Mouse (Mus musculus) layer of hippocampus, postnatal 14 days (tissue): Measurements from ENCODE around the gene Max. TPM values are rescaled to one million over a fixed set of nuclear protein-coding genes. Genes with fewer than 3 reads are reported as not detected.

ENCODE experiments used
- DNase-seq, 2 experiments: peaks; one replicate each; pipeline ENCODE4 v3.0.0; 2021 to 2022; ENCODE audit warnings: low spot score in 2 of 2, mixed read lengths in 1 of 2
- total RNA-seq, 2 experiments: library from RNA; stranded (reverse); gene quantifications; 2 replicates each; pipeline ENCODE4 v1.2.3; 2021

Gene Max
- total RNA-seq, 2 experiments from 2014 or later = 67.4 to 75.9 TPM

DNA sequence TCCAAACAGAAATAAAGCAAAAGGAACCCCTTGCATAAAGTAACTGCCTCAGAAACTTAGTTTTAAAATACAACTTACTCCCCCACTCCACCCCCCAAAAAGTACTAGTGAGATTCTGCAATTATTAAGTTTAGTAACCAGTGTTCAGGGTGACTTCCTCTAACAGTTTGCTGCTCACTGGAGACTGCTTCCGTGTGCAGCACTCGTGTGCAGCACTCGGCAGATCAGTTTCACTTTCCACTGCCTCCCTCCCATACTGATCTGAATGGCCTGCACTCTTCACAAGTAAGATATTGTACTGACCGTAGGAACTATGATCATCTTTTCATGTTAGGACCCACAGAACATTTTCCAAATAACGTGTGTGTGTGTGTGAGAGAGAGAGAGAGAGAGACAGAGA, 4.3 kb downstream of the Max start:
- no peak for DNase-seq

DNA sequence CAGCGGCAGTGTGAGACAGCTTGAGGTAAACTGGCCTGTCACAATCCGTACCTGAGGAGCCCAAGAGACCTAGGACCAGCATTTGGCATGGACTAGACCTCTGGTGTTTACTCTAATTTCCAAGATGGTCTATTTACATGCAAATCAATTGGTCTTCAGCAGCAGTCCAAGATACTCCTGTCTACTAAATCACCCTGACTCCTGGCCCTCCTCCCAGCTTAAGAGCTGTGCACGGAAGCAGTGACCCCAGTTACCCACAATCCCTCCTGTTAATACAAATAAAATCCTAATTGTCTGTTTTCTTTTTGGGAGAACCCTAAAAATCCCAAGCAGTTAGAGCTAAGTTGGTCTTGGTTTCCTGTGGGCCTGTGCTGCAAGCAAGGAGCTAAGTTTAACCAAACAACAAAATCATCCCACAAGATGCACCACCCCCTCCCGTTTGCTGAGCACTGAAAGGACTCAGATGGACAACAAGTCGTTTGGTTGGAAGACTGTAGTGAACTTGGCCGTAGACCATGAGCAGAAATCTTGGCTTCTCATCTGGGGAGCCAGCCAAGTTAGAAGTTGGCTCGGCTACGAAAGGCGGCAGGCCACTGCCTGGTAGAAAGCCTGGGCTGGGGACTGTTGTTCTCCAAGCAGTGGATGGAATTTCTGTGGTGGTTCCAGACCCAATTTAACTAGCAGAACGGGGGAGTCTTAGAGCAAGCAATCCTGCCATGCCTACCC, 7.1 kb downstream of the Max start:
- DNase-seq = peak; percentile 74 to 91

DNA sequence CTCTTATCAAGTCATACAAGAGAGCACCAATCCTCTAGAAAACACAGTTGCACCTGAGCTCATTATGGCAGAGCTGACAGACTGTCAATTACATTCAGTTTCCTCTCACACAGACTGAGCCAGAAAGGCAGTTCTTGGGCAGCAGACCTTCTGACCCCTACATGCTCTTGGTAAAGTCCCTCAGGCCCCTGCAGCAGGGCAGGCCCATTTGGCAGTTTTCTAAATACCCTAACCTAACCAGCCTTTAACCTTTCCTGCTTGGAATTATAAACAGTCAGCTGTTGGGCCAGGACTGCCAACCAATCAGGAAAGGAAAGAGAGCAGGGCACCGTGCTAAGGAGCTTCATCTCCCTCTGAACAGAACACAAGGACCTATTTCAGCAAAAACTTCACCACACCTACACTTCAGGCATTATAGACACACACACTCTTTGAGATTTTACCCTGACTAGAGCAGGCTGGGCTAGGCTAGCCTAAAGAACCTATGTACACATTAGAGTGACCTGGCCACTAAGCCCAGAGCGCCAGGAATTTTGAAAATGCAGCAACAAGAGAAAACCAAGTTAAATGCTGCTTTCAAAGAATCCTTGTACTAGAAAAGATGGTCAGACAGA, 8.1 kb downstream of the Max start:
- no peak for DNase-seq

DNA sequence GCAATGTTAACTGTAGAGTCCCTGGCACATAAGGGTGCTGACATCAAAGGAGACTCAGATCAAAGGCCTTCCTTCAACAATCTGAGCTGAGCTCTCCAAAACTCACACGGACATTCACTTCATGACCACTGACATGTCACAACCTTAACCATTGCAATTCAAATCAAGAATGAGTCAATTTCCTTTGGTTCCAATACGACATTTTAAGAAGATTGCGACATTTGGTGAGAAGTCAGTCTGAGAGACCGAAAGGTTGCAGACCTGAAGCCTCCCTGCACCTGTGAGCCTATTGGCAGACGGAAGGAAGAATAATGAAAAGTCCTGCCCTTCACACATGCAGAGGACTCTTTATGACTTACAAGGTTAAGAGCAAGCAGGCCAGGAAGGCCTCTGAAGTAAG, 11.7 kb downstream of the Max start:
- DNase-seq = no peak

DNA sequence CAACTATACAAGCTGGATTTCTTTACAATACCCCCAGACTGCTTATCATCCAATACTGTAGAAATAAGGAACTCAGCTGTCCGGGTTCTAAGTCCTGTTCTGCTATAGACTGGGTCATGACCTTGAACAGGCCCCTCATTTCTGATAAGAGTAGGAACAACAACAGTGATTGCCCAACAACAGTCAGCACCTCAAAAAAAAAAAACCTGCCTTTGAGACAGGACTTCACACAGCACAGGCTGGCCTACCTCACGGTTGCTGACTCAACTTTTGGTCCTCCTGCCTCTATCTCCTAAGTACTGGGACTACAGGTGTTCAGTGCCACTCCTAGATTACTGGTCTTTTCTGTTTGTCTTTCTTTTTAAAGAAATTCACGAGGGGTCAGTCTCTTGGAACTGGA, 13.2 kb downstream of the Max start:
- DNase-seq = no peak

DNA sequence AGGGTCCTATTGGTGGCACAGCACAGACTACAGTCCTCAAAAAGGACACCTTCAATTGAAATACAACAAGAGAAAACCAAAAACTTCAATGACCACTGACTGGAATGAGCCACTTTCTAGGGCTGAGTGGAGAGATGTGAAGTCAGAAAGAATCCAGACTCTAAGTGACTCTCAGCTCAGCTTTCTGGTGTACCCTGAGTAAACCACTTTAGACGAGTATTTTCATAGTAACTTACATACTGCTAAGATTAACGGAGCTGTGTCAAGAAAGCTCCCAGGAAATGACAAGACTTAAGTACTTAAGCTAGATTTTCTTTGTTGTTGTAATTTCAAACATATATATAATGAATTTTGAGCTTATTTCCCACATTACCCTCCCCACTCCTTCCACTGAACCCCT, 13.8 kb downstream of the Max start:
- DNase-seq = no peak

DNA sequence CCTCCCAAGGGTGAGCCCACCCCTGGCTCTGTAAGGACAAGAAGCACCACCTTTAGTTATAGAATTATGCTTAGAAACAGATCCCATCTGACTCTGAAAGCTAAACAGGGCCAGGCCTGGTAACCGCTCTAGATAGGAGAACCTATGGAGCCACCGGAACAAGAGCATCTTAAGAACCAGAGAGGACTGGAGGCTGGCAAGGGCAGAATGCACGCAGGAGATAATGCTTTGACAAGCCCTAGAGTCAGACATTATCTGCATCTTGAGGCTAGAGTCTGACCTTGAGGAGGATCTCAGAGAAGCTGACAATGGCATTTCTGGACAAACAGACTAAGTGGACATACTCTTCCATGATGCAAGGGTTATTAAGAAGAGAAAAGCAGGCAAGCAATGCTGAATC, 14.5 kb downstream of the Max start:
- no peak for DNase-seq

DNA sequence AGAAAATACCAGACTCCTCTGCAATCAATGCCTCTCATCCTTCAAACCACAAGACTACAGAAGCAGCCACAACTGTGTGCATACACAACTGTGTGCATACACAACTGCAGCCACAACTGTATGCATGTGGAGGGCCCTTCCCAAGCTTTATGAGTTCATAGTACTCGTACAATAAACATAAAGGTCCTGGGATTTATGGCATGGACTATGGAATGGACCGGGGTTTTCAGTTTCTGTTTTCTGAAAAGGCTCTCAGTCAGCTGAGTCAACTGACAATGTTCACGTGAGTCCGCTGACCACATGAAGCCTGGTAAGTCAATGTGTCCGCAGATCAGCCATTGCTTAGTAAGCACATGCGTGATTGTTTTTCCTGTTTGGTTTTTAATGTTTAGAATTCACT, 18.5 kb downstream of the Max start:
- DNase-seq = no peak

DNA sequence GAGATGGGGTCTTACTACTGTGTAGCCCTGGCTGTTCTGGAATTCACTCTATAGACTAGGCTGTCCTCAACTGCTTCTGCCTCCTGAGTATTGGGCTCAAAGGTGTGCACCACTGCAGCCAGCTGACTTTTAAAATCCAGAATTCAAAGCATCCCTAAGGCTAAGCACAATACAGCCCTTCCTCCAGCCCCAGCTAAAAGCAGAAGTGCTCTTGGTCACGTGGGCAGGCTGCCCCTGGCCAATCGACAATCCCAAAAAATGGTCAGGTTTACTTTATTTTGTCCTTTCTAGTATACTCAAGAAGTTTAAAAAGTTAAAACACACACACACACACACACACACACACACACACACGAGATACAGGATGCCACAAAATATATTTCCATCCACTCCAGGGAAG, 19.0 kb downstream of the Max start:
- DNase-seq = no peak

DNA sequence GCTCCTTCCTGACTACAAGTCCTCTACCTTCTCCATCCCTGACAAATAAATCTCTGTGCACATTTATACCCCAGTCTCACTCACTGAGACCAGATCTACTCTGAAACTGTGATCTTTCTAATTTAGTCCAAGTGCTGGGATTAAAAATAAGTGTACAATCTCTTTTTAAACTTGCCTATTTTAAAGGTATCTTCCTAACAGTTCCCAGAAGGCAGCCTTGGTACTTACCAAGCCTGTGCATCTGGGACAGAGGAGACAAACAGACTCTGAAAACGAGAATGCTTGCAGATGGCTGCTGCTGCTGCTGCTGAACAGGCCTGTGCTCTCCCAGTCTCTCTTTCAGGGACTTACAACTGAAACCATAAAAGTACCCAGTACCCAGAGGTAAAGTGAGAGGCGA, 19.5 kb downstream of the Max start:
- no peak for DNase-seq

DNA sequence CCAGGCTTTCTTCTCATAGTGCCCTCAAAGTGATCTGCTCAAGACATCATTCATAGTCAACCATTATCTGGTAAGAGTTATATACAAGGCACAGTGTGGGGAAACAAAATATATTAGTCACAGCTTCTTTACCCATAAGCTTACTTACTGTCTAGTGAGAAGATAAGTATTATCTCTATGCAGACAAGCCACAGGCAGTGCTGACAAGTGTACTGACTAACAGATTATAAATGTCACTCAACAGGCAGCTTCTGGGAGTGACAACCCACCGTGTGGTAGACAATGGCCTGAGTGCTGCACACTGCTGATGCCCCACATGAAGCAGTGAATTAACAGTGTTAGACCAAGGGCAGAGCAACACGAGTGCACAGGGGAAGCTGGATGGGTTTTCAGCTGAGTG, 20.5 kb downstream of the Max start:
- no peak for DNase-seq

DNA sequence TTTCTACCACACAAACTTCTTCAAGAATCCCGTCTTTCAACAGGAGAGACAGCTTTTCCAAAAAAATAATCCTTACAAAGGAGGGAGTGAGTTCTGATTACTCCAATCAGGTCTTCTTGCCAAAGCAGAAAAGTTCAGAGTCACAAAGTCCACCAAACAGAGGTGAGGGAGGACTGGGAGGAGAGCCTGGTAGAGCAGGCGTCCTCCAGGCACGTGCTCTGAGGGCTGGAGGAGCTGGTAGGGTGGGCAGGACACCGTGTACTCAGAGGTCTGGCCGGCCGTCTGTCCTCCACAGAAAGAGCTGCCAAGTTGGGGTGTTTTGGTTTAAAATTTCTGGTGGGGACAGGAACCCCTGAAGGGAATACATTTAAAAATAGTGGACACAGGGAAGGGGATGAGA, 24.0 kb downstream of the Max start:
- DNase-seq = no peak

DNA sequence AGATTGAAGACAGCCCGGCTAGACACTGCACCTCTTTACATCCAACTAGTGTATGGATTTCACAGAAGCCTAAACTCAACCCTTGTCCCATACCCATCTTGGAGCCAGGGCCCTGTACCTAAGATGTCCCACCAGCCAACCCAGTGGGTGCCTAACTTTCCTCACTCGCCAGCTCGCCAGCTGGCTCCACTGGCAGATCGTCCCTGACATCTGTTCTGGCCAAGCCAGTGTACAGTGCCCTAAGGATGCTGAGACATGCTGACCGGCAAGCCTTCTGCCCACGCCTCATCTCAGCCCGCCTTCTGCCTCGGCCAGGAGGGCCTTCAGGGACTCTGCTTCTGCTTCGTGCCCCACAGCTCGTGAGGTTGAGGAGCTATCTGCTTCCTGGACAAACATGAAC, 25.8 kb downstream of the Max start:
- DNase-seq = no peak

DNA sequence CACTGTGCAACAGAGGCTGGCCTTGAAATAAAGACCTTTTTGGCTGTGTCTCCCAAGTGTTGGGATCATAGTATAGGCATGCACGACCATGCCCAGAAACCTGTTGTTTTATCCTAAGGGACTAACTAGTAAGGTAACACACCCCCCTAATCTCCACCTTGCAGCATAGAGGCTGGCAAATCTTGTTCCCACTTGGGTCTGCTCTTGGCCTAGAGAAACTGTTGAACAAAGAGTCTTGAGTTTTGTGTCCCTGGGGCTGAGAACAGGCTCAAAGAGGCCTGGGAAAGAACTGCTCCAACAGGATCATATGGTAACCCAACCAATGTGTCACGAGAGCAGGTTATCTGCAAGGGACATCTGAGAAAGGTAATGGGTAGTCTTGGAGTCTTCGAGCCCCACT, 27.6 kb downstream of the Max start:
- no peak for DNase-seq

DNA sequence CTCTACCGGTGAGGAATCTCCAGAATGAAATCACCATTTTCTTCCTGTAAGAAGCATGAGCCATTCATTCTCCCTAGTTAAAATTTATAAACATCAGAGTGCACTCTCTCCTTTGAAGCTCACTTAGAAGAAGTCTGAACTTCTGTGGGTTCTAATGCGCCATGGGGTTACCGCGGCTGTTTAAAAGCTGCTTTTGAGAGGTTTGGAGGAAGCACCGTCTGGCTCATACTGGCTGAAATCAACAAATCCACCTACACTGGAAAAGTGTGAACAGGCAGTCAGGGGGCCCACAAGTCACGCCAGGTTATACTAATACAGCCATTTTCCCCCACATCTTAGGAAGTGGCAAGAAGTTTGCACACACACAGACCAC, 29.3 kb downstream of the Max start:
- no peak for DNase-seq

DNA sequence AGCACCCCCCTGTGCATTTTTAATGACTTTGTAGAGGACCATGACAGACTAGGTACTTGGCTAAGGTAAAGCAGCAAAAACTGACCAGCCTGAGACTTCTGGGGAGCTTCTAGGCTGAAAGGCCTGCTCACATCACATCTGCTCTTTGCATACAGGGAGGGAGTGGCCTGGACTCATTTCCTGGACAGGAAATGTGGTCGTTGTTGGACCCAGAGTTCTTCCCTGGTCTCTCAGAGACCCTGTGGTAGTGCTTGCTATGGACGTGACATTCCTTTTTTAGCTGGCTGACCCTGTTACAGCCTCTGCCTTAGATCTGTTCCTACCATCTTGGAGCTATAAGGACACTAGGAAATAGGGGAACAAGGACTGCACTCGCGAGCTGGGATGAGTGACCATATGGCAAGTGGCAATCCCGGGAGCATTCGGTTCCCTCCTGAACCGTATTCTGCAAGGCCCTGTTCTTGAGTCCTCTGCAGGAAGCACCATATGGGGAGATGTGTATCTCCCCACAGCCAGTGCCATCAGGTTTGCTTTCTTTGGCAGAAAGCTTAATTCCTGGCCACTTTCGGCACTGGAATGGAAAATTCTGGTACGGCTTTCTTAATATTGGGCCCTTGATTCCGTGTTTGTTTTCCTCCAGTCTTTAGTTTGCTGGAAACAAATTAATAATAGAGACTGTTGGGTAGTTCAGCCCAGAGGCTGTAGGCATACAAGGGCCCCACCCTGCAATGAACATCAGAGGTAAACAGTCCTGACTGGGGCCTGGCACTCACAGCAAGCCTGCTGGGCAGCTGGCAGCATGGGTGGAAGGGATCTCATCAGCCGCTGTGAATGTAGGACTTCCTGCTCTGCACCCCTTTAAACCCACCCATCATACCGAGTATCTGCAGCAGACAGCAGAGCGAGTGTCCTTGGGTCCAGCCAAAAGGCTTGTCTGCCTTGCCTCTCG, 30.0 kb downstream of the Max start:
- no peak for DNase-seq

DNA sequence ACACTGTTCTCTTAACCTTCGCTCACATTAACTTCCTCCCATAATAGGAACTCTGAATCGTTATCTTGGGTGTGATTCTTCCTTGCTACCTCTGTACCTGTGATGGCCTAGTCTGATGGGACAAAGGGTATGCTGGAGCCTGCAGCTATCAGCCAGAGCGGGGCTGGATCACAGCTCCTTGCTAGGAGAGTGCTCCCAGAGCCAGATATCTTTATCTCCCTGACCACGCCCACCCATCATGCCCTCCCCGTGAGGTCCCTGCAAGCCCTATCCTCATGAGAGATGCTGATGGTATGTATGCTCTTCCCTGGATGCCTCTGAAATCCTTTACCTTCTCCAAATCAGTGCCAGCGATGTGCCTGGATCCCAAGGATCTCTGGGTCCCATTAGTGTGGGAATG, 31.8 kb downstream of the Max start:
- DNase-seq = no peak

DNA sequence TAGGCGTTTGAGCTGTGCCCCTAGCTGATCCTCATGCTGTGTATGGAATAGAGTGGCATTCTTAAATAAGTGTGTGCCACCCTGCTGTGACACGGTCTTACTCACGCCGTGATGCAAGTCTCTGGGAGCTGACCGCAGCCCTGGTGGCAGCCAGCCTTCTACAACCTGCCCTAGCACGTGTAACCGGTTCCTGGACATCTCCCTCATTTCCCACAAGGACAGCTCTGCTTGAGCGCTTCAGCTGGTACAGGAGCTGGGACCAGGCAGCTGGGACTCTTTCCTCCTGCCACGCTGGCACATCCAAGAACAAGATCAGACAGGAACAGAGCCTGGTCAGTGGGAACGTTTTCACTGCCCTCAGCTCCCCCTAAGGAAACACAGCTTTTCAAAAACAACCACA, 34.5 kb downstream of the Max start:
- no peak for DNase-seq

DNA sequence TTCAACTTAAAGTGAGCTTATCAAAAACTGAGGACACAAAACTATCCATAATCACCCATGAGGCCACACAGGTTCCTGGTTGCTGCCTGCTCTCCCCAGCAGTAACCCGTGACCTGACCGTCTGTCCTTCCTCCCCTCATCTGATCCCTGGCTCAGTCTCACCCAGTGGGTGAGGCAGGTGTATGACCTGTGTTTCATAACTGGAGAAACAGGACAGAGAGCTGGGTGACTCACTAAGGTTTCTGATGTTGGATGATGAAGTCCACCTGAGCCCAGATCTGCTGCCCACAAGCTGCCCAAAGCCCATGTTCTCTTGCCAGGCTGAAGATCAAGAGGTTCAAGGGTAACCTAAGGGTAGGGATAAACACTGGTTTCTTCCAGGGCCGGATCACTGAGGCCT, 35.0 kb downstream of the Max start:
- no peak for DNase-seq

DNA sequence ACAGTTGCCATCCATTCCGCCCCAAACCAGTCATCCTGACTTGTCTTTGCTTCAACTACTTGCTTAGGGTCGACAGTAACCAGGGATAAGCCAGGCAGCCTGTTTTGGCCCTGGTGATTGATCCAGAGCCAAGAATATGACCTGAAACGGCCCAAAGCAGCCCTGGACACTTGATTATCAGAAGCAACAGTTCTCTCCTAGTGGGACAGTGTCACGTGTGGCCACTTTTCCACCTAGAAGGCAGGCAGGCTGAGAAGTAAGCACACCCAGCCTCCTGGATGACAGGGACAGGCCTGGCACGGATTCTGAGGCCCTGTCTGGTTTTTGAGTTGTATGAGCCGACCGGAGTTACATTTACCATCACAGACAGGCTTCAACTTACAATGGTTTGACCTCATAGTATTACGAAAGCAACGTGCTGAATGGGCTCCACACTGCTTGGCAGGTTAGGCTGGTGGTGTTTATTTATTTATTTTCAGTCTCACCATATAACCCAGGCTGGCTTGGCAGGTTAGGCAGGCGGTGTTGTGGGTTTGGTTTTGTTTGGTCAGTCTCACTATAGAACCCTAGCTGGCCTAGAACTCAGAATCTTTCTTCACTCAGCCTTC, 35.6 kb downstream of the Max start:
- DNase-seq = no peak

DNA sequence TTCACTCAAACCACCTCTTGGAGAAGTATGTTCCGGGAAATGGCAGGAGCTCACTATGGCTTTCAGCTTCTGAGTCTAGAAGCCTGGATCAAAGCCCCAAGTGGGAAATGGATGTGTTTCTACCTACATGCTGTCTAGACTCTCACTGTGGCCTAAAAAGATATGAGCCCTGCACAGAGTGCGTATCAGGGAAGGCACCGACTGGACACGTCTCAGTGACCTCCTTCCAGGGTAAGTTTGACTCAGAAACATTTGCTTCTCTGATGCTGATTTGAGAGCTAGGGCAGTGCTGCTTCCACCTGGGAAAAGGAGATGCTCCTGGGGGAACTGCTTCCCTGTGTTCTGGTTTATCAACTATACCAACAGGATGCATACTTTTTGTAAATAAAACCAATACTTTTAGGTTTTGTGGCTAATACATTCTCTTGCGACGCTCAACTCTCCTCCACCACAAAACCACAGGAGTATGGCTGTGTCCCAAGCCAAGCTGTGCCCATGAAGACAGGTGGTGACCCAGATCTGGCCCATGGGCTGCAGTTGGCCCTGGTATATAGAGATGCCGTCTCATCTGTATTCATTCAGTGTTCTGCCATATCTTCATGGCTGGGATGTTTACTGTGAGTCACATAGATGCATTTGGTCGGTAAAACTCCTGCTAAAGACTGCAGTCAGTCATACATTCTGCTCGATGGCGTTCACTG, 36.9 kb downstream of the Max start:
- DNase-seq = no peak
